Mouse (Mus musculus) midbrain, postnatal 0 days (tissue): ENCODE data around the gene Tspan18. TPM values are rescaled to one million over a fixed set of nuclear protein-coding genes. Genes with fewer than 3 reads are reported as not detected.
A peak's percentile ranks its signal among the peaks of the same experiment; 100 is the strongest.

Experiments used
- ATAC-seq: fragments of 200-750 bp; cut with Nextera tagmentation; 2 replicates; pipeline ENCODE4 v1.8.0; 2017; ENCODE audit warnings: moderate number of reproducible peaks, mild to moderate bottlenecking, moderate TSS enrichment, moderate library complexity; ENCODE audit not compliant: low FRiP score
- DNase-seq: peaks from one replicate; pipeline ENCODE4 v3.0.0-alpha.2; 2015; ENCODE audit warnings: low spot score
- H3K27ac ChIP-seq: fragments of 300-500 bp; sonication (generic); 2 replicates; pipeline ENCODE4 v1.5.1; 2014; ENCODE audit warnings: low read depth, mild to moderate bottlenecking, low read length, mixed read lengths
- H3K27me3 ChIP-seq: fragments of 300-500 bp; sonication (generic); 2 replicates; pipeline ENCODE4 v1.6.1; 2014; ENCODE audit warnings: low read length, control low read depth, mixed read lengths; ENCODE audit not compliant: insufficient read depth
- H3K36me3 ChIP-seq: fragments of 300-500 bp; sonication (generic); 2 replicates; pipeline ENCODE4 v1.6.1; 2014; ENCODE audit warnings: low read length, control low read depth, mixed read lengths; ENCODE audit not compliant: insufficient read depth
- H3K4me1 ChIP-seq: fragments of 300-500 bp; sonication (generic); 2 replicates; pipeline ENCODE4 v1.6.1; 2014; ENCODE audit warnings: mild to moderate bottlenecking, control low read depth, antibody characterized with exemption, low read length, mixed read lengths; ENCODE audit not compliant: insufficient read depth
- H3K4me2 ChIP-seq: fragments of 300-500 bp; sonication (generic); 2 replicates; pipeline ENCODE4 v1.6.1; 2014; ENCODE audit warnings: low read depth, mild to moderate bottlenecking, low read length, mixed read lengths; ENCODE audit not compliant: poor library complexity, severe bottlenecking
- H3K4me3 ChIP-seq: fragments of 300-500 bp; sonication (generic); 2 replicates; pipeline ENCODE4 v1.5.1; 2014; ENCODE audit warnings: low read depth, mild to moderate bottlenecking, low read length, moderate library complexity
- H3K9ac ChIP-seq: fragments of 300-500 bp; sonication (generic); replicated peaks from 2 replicates; pipeline ENCODE4 v1.6.1; 2014; ENCODE audit warnings: mild to moderate bottlenecking, low read length, moderate library complexity, mixed read lengths; ENCODE audit not compliant: poor library complexity, severe bottlenecking
- H3K9me3 ChIP-seq: fragments of 300-500 bp; sonication (generic); 2 replicates; pipeline ENCODE4 v1.6.1; 2016; ENCODE audit warnings: low read length, control low read depth
- CTCF ChIP-seq: IDR thresholded peaks from 2 replicates; pipeline ENCODE4 v1.5.1; 2016; ENCODE audit warnings: antibody characterized with exemption, mild to moderate bottlenecking
- WGBS: fragments of 180-500 bp; shearing (Covaris S2); extraction: QIAGEN DNeasy Blood & Tissue Kit; methylation state at CpG from one replicate; pipeline ENCODE4 v1.1.7; 2014; 5-methylcytosine and 5-hydroxymethylcytosine counted together
- polyA plus RNA-seq: library from polyadenylated mRNA; unstranded; fragments of >200 nt; fragmentation: Nextera tagmentation; extraction: Ambion mirVana; gene quantifications from 2 replicates; pipeline ENCODE4 v1.2.1, GENCODE M21; 2015
- total RNA-seq: library from RNA; depleted of rRNA; stranded (reverse); fragments of >200 nt; gene quantifications from 2 replicates; pipeline ENCODE4 v1.2.3, GENCODE M21; 2014

Tspan18 gene
- total and polyA plus RNA-seq, 2 experiments from 2014 or later: 16.5 to 19.8 TPM

GRCm38 (mm10) chr2:93268711-93269270 is 65.5 kb downstream of the Tspan18 start:
- no peaks in the 10 kb centered on the region for H3K27me3 ChIP-seq
- peaks cover 2% of the 10 kb centered on the region; the same call in 1 of the 2 replicates for H3K4me1 ChIP-seq
- WGBS: 91% methylated on average over 3 of the region's 3 CpGs

GRCm38 (mm10) chr2:93267791-93268190 is 66.5 kb downstream of the Tspan18 start:
- WGBS: 69% methylated on average over 4 of the region's 4 CpGs
- peak overlapping the region; percentile 51; the same call in 1 of the 2 replicates for H3K27ac ChIP-seq
- H3K9me3 ChIP-seq: no peaks in the 10 kb centered on the region
- no peak overlapping the region for H3K4me3 ChIP-seq
- ATAC-seq (no peak), DNase-seq (no peak)
- no peaks in the 10 kb centered on the region for H3K27me3 ChIP-seq
- H3K4me2 ChIP-seq: no peak overlapping the region
- H3K4me1 ChIP-seq: no peaks in the 10 kb centered on the region
- no peak for TF ChIP-seq CTCF
- no peaks in the 10 kb centered on the region for H3K36me3 ChIP-seq
- no peak overlapping the region for H3K9ac ChIP-seq

More at GRCm38 (mm10) chr2:93268711-93269270, 65.5 kb downstream of the Tspan18 start:
- ATAC-seq (no peak), DNase-seq (no peak)
- Histone ChIP-seq H3K27ac (no peak overlapping the region), H3K4me3 (no peak overlapping the region), H3K9me3 (no peaks in the 10 kb centered on the region), H3K36me3 (no peaks in the 10 kb centered on the region), H3K4me2 (no peak overlapping the region), H3K9ac (no peak overlapping the region)
- no peak for TF ChIP-seq CTCF

GRCm38 (mm10) chr2:93266565-93267169 is 67.6 kb downstream of the Tspan18 start:
- TF ChIP-seq CTCF: no peak
- H3K36me3 ChIP-seq: no peaks in the 10 kb centered on the region
- WGBS: 38% methylated on average over 7 of the region's 7 CpGs
- H3K4me2 ChIP-seq: no peak overlapping the region
- no peaks in the 10 kb centered on the region for H3K9me3 ChIP-seq
- H3K4me1 ChIP-seq: no peaks in the 10 kb centered on the region
- DNase-seq (peak; percentile 56), ATAC-seq (no peak)
- H3K27me3 ChIP-seq: no peaks in the 10 kb centered on the region
- no peak overlapping the region for H3K4me3 ChIP-seq
- H3K9ac ChIP-seq: no peak overlapping the region
- no peak overlapping the region for H3K27ac ChIP-seq

GRCm38 (mm10) chr2:93262291-93263285 is 71.7 kb downstream of the Tspan18 start:
- Histone ChIP-seq H3K27ac (no peak overlapping the region), H3K9ac (no peak overlapping the region), H3K27me3 (no peaks in the 10 kb centered on the region), H3K4me2 (no peak overlapping the region), H3K4me1 (0 out of 2 replicates have a peak, but pooled peaks cover under 1% of the 10 kb centered on the region), H3K4me3 (no peak overlapping the region), H3K9me3 (no peaks in the 10 kb centered on the region), H3K36me3 (no peaks in the 10 kb centered on the region)
- ATAC-seq: no peak
- DNase-seq: no peak
- 89% methylated on average over 5 of the region's 5 CpGs for WGBS
- TF ChIP-seq CTCF: no peak

GRCm38 (mm10) chr2:93261521-93262290 is 72.6 kb downstream of the Tspan18 start:
- Histone ChIP-seq H3K4me1 (peaks cover 10% of the 10 kb centered on the region; the same call in 1 of the 2 replicates), H3K9me3 (no peaks in the 10 kb centered on the region), H3K4me3 (no peak overlapping the region), H3K27me3 (no peaks in the 10 kb centered on the region), H3K27ac (no peak overlapping the region), H3K4me2 (no peak overlapping the region), H3K9ac (no peak overlapping the region), H3K36me3 (no peaks in the 10 kb centered on the region)
- TF ChIP-seq CTCF: no peak
- no peak for ATAC-seq
- DNase-seq: no peak
- 68% methylated on average over 6 of the region's 6 CpGs for WGBS
